Mouse (Mus musculus): ENCODE results near the gene Olfr93. TPM values are rescaled to one million over a fixed set of nuclear protein-coding genes. Genes with fewer than 3 reads are reported as not detected.

The Olfr93 gene
- polyA plus RNA-seq (2017; shearing (Covaris generic)) = not detected

DNA sequence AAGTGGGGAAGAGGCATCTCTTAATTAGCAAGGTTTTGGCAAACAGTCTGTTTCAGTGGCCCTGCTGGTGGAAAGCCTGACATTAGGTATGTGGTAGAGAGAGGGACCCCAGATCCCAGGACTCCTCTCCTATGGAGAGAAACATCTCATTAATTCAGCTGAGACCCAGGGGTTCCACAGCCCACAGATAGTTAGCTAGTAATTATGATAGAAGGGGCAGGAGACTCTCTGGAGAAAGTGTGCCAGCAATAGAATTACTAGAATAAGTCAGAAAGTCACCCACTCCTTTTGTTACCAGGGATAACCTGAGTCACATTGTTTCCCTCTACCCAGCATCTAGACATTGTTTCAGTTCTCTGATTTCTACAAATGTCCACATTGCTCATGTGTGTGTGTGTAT lies at the start of gene Olfr93:
TSS of gene Olfr93 (minus strand) at position 101 of the 400 bp plus-strand sequence.

DNA sequence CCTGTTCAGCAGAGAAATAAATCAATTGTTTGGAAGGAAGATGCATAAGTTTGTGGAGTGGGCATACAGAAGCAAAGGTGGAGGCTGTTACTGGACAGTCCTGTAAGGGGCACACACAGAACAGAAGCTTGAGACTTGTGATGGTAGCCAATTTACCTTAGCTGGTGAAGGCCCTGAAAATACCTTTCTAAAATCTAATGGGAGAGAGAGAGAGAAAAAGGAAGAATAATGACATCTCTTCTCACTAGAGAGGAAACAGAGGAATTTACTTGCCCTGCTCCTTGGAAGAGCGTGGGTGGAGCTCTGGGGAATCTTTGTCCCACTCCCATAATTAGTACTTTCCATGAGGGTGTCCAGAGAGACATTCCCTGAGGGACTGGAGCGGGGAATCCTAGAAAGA lies 39.6 kb upstream of the Olfr93 start, which contains the start of gene Olfr94:
TSS of gene Olfr94 (minus strand) at position 101 of the 400 bp plus-strand sequence.

DNA sequence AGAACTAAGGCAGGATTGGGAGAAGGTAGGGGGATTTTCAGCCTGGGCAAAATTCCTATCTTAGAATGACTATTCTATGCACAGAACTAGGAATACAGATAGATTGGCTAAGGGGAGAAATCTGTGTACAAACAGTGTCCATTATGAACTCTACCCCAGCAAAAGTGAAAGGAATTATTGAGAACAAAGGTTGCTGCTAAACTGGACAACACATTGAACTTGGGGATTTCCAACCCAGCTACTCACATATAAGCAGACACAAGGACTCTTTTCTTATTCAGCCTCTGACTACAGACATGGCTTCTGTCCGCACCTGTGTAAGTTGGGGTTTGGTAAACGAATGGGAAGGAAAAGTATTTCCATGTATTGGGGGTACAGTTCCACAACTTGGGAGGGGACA lies 32.4 kb upstream of the Olfr93 start, which contains the start of gene Ubd:
TSS of gene Ubd (plus strand) at position 237 of the 400 bp plus-strand sequence.

DNA sequence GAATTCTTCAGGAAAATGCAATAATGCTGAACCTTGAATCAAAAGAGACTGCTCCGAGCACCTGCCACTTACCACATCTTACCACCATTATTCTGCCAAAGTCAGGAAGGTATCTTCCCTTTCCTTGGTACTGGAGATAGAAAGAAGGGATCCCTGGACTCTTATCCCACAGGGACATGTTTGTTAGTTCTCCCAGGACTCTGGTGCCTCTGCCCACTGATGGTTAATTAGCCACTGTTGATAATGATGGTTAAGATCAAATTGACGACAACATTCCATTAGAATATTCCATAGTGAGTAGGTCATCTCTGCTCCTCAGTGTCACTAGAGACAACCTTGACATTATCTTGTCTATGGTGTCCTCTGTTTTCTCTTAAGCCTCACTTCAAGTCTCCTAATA lies 41.3 kb downstream of the Olfr93 start, which contains the start of gene Olfr92:
TSS of gene Olfr92 (minus strand) at position 101 of the 400 bp plus-strand sequence.

DNA sequence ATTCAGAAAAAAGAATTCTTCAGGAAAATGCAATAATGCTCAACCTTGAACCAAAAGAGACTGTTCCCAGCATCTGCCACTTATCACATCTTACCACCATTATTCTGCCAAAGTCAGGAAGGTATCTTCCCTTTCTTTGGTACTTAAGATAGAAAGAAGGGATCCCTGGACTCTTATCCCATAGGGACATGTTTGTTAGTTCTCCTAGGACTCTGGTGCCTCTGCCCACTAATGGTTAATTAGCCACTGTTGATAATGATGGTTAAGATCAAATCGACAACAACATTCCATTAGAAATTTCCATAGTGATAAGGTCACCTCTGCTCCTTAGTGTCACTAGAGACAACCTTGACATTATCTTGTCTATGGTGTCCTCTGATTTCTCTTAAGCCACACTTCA lies 63.1 kb downstream of the Olfr93 start, which contains the start of gene Olfr91:
TSS of gene Olfr91 (minus strand) at position 101 of the 400 bp plus-strand sequence.

Other genes starting within 250 kb of the Olfr93 start
- under 1 TPM in 1 of 2 experiments, not detected in 1; 0.38 TPM for gene Rnf39, start 218.6 kb downstream of the Olfr93 start, polyA plus RNA-seq (2017; shearing (Covaris generic))
- gene Ppp1r11, start 209.8 kb downstream of the Olfr93 start, polyA plus RNA-seq (2017; shearing (Covaris generic)) = 100 to 1,000 TPM; 141 to 146 TPM
- 10 to 100 TPM; 76.7 to 88.4 TPM for gene Znrd1, start 202.9 kb downstream of the Olfr93 start, polyA plus RNA-seq (2017; shearing (Covaris generic))
- 1 to 10 TPM; 2.8 to 2.9 TPM for gene Znrd1as, start 202.9 kb downstream of the Olfr93 start, polyA plus RNA-seq (2017; shearing (Covaris generic))
- under 1 TPM; 0.23 to 0.41 TPM for gene 2410137M14Rik, start 180.3 kb downstream of the Olfr93 start, polyA plus RNA-seq (2017; shearing (Covaris generic))
- gene H2-M5, start 172.0 kb downstream of the Olfr93 start, polyA plus RNA-seq (2017; shearing (Covaris generic)) = under 1 TPM in 1 of 2 experiments, not detected in 1; 0.12 TPM
- not detected for gene Zfp57, start 160.3 kb downstream of the Olfr93 start, polyA plus RNA-seq (2017; shearing (Covaris generic))
- gene Mog, start 138.1 kb downstream of the Olfr93 start, polyA plus RNA-seq (2017; shearing (Covaris generic)) = not detected
- 10 to 100 TPM; 10.7 to 14.6 TPM for gene Gabbr1, start 115.5 kb downstream of the Olfr93 start, polyA plus RNA-seq (2017; shearing (Covaris generic))
- not detected for gene Olfr90, start 73.0 kb downstream of the Olfr93 start, polyA plus RNA-seq (2017; shearing (Covaris generic))
- under 1 TPM in 1 of 2 experiments, not detected in 1; 0.21 TPM for gene Olfr91, start 63.2 kb downstream of the Olfr93 start, polyA plus RNA-seq (2017; shearing (Covaris generic))
- not detected for gene Olfr92, start 41.4 kb downstream of the Olfr93 start, polyA plus RNA-seq (2017; shearing (Covaris generic))
- gene Ubd, start 32.4 kb upstream of the Olfr93 start, polyA plus RNA-seq (2017; shearing (Covaris generic)) = 1 to 10 TPM in 1 of 2 experiments, under 1 TPM in 1; 0.52 to 2.0 TPM
- not detected for gene Olfr94, start 39.5 kb upstream of the Olfr93 start, polyA plus RNA-seq (2017; shearing (Covaris generic))
- gene Olfr95, start 51.6 kb upstream of the Olfr93 start, polyA plus RNA-seq (2017; shearing (Covaris generic)) = not detected
- gene Olfr96, start 58.7 kb upstream of the Olfr93 start, polyA plus RNA-seq (2017; shearing (Covaris generic)) = not detected
- not detected for gene Olfr97, start 75.8 kb upstream of the Olfr93 start, polyA plus RNA-seq (2017; shearing (Covaris generic))
- not detected for gene Olfr98, start 102.3 kb upstream of the Olfr93 start, polyA plus RNA-seq (2017; shearing (Covaris generic))
- gene H2-M3, start 108.7 kb upstream of the Olfr93 start, polyA plus RNA-seq (2017; shearing (Covaris generic)) = 100 to 1,000 TPM; 112 to 128 TPM
- 1 to 10 TPM; 2.3 to 3.6 TPM for gene Olfr99, start 122.0 kb upstream of the Olfr93 start, polyA plus RNA-seq (2017; shearing (Covaris generic))
- gene Olfr101, start 142.8 kb upstream of the Olfr93 start, polyA plus RNA-seq (2017; shearing (Covaris generic)) = under 1 TPM; 0.06 to 0.43 TPM
- under 1 TPM in 1 of 2 experiments, not detected in 1; 0.39 TPM for gene Olfr102, start 155.6 kb upstream of the Olfr93 start, polyA plus RNA-seq (2017; shearing (Covaris generic))
- not detected for gene Olfr103, start 178.2 kb upstream of the Olfr93 start, polyA plus RNA-seq (2017; shearing (Covaris generic))
- not detected for gene Olfr104-ps, start 198.1 kb upstream of the Olfr93 start, polyA plus RNA-seq (2017; shearing (Covaris generic))
- gene Olfr105-ps, start 217.5 kb upstream of the Olfr93 start, polyA plus RNA-seq (2017; shearing (Covaris generic)) = not detected
- gene Olfr106-ps, start 228.9 kb upstream of the Olfr93 start, polyA plus RNA-seq (2017; shearing (Covaris generic)) = not detected
- gene Olfr107, start 237.7 kb upstream of the Olfr93 start, polyA plus RNA-seq (2017; shearing (Covaris generic)) = under 1 TPM; 0.04 to 0.09 TPM